Mouse (Mus musculus) naive thymus-derived CD4-positive, alpha-beta T cell, adult 2 months (primary cell): Measurements from ENCODE around the gene Amn.

Experiments used
- DNase-seq: peaks from one replicate; pipeline ENCODE4 v3.0.0-alpha.2; 2011; ENCODE audit warnings: low read depth

Amn gene

GRCm38 (mm10) chr12:111324536-111324935 lies 53.6 kb downstream of the Amn start:
- no peak for DNase-seq

- DNase-seq = no peak
Measured at GRCm38 (mm10) chr12:111324949-111325348, 54.1 kb downstream of the Amn start.

GRCm38 (mm10) chr12:111325744-111326424 lies 55.0 kb downstream of the Amn start:
- no peak for DNase-seq
